Mouse (Mus musculus): ENCODE measurements around the gene Trim41.

DNA sequence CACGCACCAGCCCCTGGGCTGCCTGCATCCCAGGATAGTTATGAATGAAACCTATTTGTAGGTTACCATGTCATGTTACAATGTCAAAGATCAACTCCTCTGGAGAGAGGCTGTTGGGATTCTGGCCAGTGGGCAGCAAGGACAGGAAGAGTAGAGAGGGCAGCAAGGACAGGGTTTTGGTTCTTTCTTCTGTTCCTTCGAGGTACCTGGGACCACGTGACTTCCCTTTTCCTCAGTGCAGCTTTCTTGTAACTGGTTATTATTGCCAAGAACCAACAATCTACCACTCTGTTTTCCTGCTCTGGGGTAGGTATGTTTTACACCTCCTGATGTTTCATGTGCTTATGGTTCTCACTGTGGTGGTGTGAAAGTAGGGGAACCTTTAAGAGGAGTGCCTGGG, 46.7 kb upstream of the Trim41 start:
- TF ChIP-seq CTCF (IDR thresholded peaks at IDR 0.05; ENCODE audit: low read depth, low read length) (no peak), TAL1 (conservative IDR thresholded peaks at IDR 0.05; ENCODE audit: low read depth, low read length) (no peak), POLR2AphosphoS5 (IDR thresholded peaks at IDR 0.05; ENCODE audit: insufficient replicate concordance, low read depth, low read length) (no peak), GATA1 (IDR thresholded peaks at IDR 0.05; ENCODE audit: borderline replicate concordance, low read length) (no peak), GATA2 (IDR thresholded peaks at IDR 0.05; ENCODE audit: borderline replicate concordance, low read depth, low read length) (no peak)
